Mouse (Mus musculus): Measurements from ENCODE around the gene Kcnj16.

The Kcnj16 gene

GRCm38 (mm10) chr11:111056030-111056429, 88.2 kb downstream of the Kcnj16 start:
- no peak for DNase-seq (ENCODE audit: low spot score)

- no peak for DNase-seq (ENCODE audit: low spot score)
These were observed 89.6 kb downstream of the Kcnj16 start for GRCm38 (mm10) chr11:111057435-111057834.

GRCm38 (mm10) chr11:111059440-111059839, 91.6 kb downstream of the Kcnj16 start:
- DNase-seq (ENCODE audit: low spot score) = no peak

GRCm38 (mm10) chr11:111060216-111060615, 92.4 kb downstream of the Kcnj16 start:
- no peak for DNase-seq (ENCODE audit: low spot score)

- DNase-seq (ENCODE audit: low spot score) = peak; percentile 4
These were observed 97.1 kb downstream of the Kcnj16 start for GRCm38 (mm10) chr11:111064751-111065527.

GRCm38 (mm10) chr11:111065635-111066298, 97.9 kb downstream of the Kcnj16 start, which contains the start of gene Kcnj2:
Kcnj2 (plus strand) TSS chr11:111066164.
- peak; percentile 88 for DNase-seq (ENCODE audit: low spot score)

- DNase-seq (ENCODE audit: low spot score) = no peak
These were observed 98.5 kb downstream of the Kcnj16 start for GRCm38 (mm10) chr11:111066299-111066691.

GRCm38 (mm10) chr11:111067787-111068186, 100.0 kb downstream of the Kcnj16 start:
- no peak for DNase-seq (ENCODE audit: low spot score)

- no peak for DNase-seq (ENCODE audit: low spot score)
These were observed 102.6 kb downstream of the Kcnj16 start for GRCm38 (mm10) chr11:111070460-111070859.

- DNase-seq (ENCODE audit: low spot score) = no peak
These were observed 106.3 kb downstream of the Kcnj16 start for GRCm38 (mm10) chr11:111074131-111074530.
